Mouse (Mus musculus): ENCODE results near the gene Runx2. TPM values are rescaled to one million over a fixed set of nuclear protein-coding genes. Genes with fewer than 3 reads are reported as not detected.

Gene Runx2
- polyA plus RNA-seq, 1 experiment from 2014 or later = 40.2 TPM

GRCm38 (mm10) chr17:44547922-44548321 lies 266.7 kb downstream of the Runx2 start:
- Histone ChIP-seq H3K36me3 (no peaks in the 10 kb centered on the region), H3K4me3 (no peak overlapping the region), H3K4me1 (peaks cover 25% of the 10 kb centered on the region), H3K27ac (no peak overlapping the region), H3K4me2 (no peak overlapping the region), H3K27me3 (no peaks in the 10 kb centered on the region), H3K9ac (no peak overlapping the region), H3K9me3 (no peaks in the 10 kb centered on the region)
- no peak for ATAC-seq (ENCODE audit: insufficient number of reproducible peaks, insufficient read depth, low FRiP score, low TSS enrichment, low read depth)
- WGBS = 55% methylated on average over 4 of the region's 4 CpGs

- peaks cover 25% of the 10 kb centered on the region for H3K4me1 ChIP-seq
- no peaks in the 10 kb centered on the region for H3K36me3 ChIP-seq
- no peaks in the 10 kb centered on the region for H3K9me3 ChIP-seq
- H3K27ac ChIP-seq = no peak overlapping the region
- no peaks in the 10 kb centered on the region for H3K27me3 ChIP-seq
- WGBS = 45% methylated on average over 8 of the region's 8 CpGs
- no peak overlapping the region for H3K4me2 ChIP-seq
- no peak overlapping the region for H3K9ac ChIP-seq
- H3K4me3 ChIP-seq = no peak overlapping the region
- ATAC-seq (ENCODE audit: insufficient number of reproducible peaks, insufficient read depth, low FRiP score, low TSS enrichment, low read depth) = no peak
Observed at GRCm38 (mm10) chr17:44546801-44547200, 267.8 kb downstream of the Runx2 start.

GRCm38 (mm10) chr17:44545141-44545813 lies 269.3 kb downstream of the Runx2 start:
- H3K4me3 ChIP-seq = no peak overlapping the region
- H3K27ac ChIP-seq = peak overlapping the region; percentile 9; the same call in 1 of the 2 replicates
- H3K4me2 ChIP-seq = 0 out of 2 replicates have a peak overlapping the region, but pooled peaks have one; percentile 7
- no peaks in the 10 kb centered on the region for H3K27me3 ChIP-seq
- peaks cover 35% of the 10 kb centered on the region for H3K4me1 ChIP-seq
- ATAC-seq (ENCODE audit: insufficient number of reproducible peaks, insufficient read depth, low FRiP score, low TSS enrichment, low read depth) = no peak
- H3K36me3 ChIP-seq = no peaks in the 10 kb centered on the region
- WGBS = 39% methylated on average over 14 of the region's 14 CpGs
- H3K9me3 ChIP-seq = no peaks in the 10 kb centered on the region
- H3K9ac ChIP-seq = no peak overlapping the region

- Histone ChIP-seq H3K27me3 (no peaks in the 10 kb centered on the region), H3K36me3 (no peaks in the 10 kb centered on the region), H3K9me3 (no peaks in the 10 kb centered on the region), H3K27ac (no peak overlapping the region), H3K9ac (no peak overlapping the region), H3K4me1 (peaks cover 42% of the 10 kb centered on the region), H3K4me3 (no peak overlapping the region), H3K4me2 (no peak overlapping the region)
- no peak for ATAC-seq (ENCODE audit: insufficient number of reproducible peaks, insufficient read depth, low FRiP score, low TSS enrichment, low read depth)
- WGBS = 83% methylated on average over 3 of the region's 3 CpGs
Observed at GRCm38 (mm10) chr17:44542706-44543105, 271.9 kb downstream of the Runx2 start.

GRCm38 (mm10) chr17:44540699-44541098 lies 273.9 kb downstream of the Runx2 start:
- Histone ChIP-seq H3K4me1 (peaks cover 34% of the 10 kb centered on the region), H3K4me2 (no peak overlapping the region), H3K27me3 (no peaks in the 10 kb centered on the region), H3K4me3 (no peak overlapping the region), H3K36me3 (no peaks in the 10 kb centered on the region), H3K27ac (0 out of 2 replicates have a peak overlapping the region, but pooled peaks have one; percentile 23), H3K9me3 (no peaks in the 10 kb centered on the region), H3K9ac (0 out of 2 replicates have a peak overlapping the region, but pooled peaks have one; percentile 40)
- 11% methylated on average over 5 of the region's 5 CpGs for WGBS
- no peak for ATAC-seq (ENCODE audit: insufficient number of reproducible peaks, insufficient read depth, low FRiP score, low TSS enrichment, low read depth)

GRCm38 (mm10) chr17:44538921-44539320 lies 275.7 kb downstream of the Runx2 start:
- Histone ChIP-seq H3K4me3 (no peak overlapping the region), H3K36me3 (no peaks in the 10 kb centered on the region), H3K9me3 (no peaks in the 10 kb centered on the region), H3K4me1 (peaks cover 25% of the 10 kb centered on the region), H3K9ac (no peak overlapping the region), H3K27me3 (no peaks in the 10 kb centered on the region), H3K4me2 (no peak overlapping the region), H3K27ac (no peak overlapping the region)
- WGBS = 45% methylated on average over 11 of the region's 11 CpGs
- ATAC-seq (ENCODE audit: insufficient number of reproducible peaks, insufficient read depth, low FRiP score, low TSS enrichment, low read depth) = no peak

GRCm38 (mm10) chr17:44530000-44530399 lies 284.6 kb downstream of the Runx2 start:
- 66% methylated on average over 6 of the region's 6 CpGs for WGBS
- no peak overlapping the region for H3K9ac ChIP-seq

GRCm38 (mm10) chr17:44528617-44529016 lies 286.0 kb downstream of the Runx2 start:
- H3K4me1 ChIP-seq = peaks cover 31% of the 10 kb centered on the region
- no peak overlapping the region for H3K4me2 ChIP-seq
- H3K9ac ChIP-seq = no peak overlapping the region
- peak; percentile 52; the same call in 1 of the 2 replicates for ATAC-seq (ENCODE audit: insufficient number of reproducible peaks, insufficient read depth, low FRiP score, low TSS enrichment, low read depth)
- no peaks in the 10 kb centered on the region for H3K27me3 ChIP-seq
- 8% methylated on average over 4 of the region's 4 CpGs for WGBS
- peak overlapping the region; percentile 70 for H3K27ac ChIP-seq
- H3K9me3 ChIP-seq = no peaks in the 10 kb centered on the region
- no peak overlapping the region for H3K4me3 ChIP-seq
- H3K36me3 ChIP-seq = no peaks in the 10 kb centered on the region

More at GRCm38 (mm10) chr17:44530000-44530399, 284.6 kb downstream of the Runx2 start:
- peaks cover 25% of the 10 kb centered on the region for H3K4me1 ChIP-seq
- no peaks in the 10 kb centered on the region for H3K36me3 ChIP-seq
- no peak overlapping the region for H3K4me3 ChIP-seq
- H3K4me2 ChIP-seq = no peak overlapping the region
- ATAC-seq (ENCODE audit: insufficient number of reproducible peaks, insufficient read depth, low FRiP score, low TSS enrichment, low read depth) = no peak
- no peaks in the 10 kb centered on the region for H3K9me3 ChIP-seq
- H3K27me3 ChIP-seq = no peaks in the 10 kb centered on the region
- H3K27ac ChIP-seq = no peak overlapping the region

GRCm38 (mm10) chr17:44524146-44524545 lies 290.5 kb downstream of the Runx2 start:
- Histone ChIP-seq H3K27ac (no peak overlapping the region), H3K27me3 (no peaks in the 10 kb centered on the region), H3K9me3 (no peaks in the 10 kb centered on the region), H3K4me3 (no peak overlapping the region), H3K9ac (no peak overlapping the region), H3K4me1 (peaks cover 45% of the 10 kb centered on the region), H3K36me3 (no peaks in the 10 kb centered on the region), H3K4me2 (no peak overlapping the region)
- no peak for ATAC-seq (ENCODE audit: insufficient number of reproducible peaks, insufficient read depth, low FRiP score, low TSS enrichment, low read depth)
- WGBS = 28% methylated on average over 1 of the region's 1 CpGs

GRCm38 (mm10) chr17:44522906-44523305 lies 291.7 kb downstream of the Runx2 start:
- H3K4me3 ChIP-seq = no peak overlapping the region
- H3K4me1 ChIP-seq = peaks cover 33% of the 10 kb centered on the region
- ATAC-seq (ENCODE audit: insufficient number of reproducible peaks, insufficient read depth, low FRiP score, low TSS enrichment, low read depth) = no peak
- H3K36me3 ChIP-seq = 0 out of 2 replicates have a peak, but pooled peaks cover 3% of the 10 kb centered on the region
- no peak overlapping the region for H3K27ac ChIP-seq
- WGBS = 68% methylated on average over 5 of the region's 5 CpGs
- H3K4me2 ChIP-seq = no peak overlapping the region
- no peaks in the 10 kb centered on the region for H3K27me3 ChIP-seq
- no peaks in the 10 kb centered on the region for H3K9me3 ChIP-seq
- no peak overlapping the region for H3K9ac ChIP-seq

GRCm38 (mm10) chr17:44520122-44521075 lies 294.2 kb downstream of the Runx2 start:
- WGBS = 82% methylated on average over 11 of the region's 11 CpGs
- H3K9me3 ChIP-seq = no peaks in the 10 kb centered on the region
- no peak overlapping the region for H3K9ac ChIP-seq
- no peak overlapping the region for H3K4me3 ChIP-seq
- peak overlapping the region; percentile 41; the same call in 1 of the 2 replicates for H3K27ac ChIP-seq
- H3K36me3 ChIP-seq = 0 out of 2 replicates have a peak, but pooled peaks cover 3% of the 10 kb centered on the region
- H3K4me2 ChIP-seq = no peak overlapping the region
- H3K27me3 ChIP-seq = no peaks in the 10 kb centered on the region
- no peak for ATAC-seq (ENCODE audit: insufficient number of reproducible peaks, insufficient read depth, low FRiP score, low TSS enrichment, low read depth)
- H3K4me1 ChIP-seq = peaks cover 34% of the 10 kb centered on the region

Data from embryonic facial prominence, embryonic 13.5 days (tissue).